Mouse (Mus musculus): ENCODE data around the gene Sergef. TPM values are rescaled to one million over a fixed set of nuclear protein-coding genes. Genes with fewer than 3 reads are reported as not detected.

Gene Sergef
- polyA plus RNA-seq, 1 experiment from 2014 or later = 12.7 TPM

- WGBS = 74% methylated on average over 6 of the region's 6 CpGs
- no peaks in the 10 kb centered on the region for H3K27me3 ChIP-seq (replicated peaks; ENCODE audit: low read depth, poor library complexity, severe bottlenecking)
- H3K9me3 ChIP-seq = no peaks in the 10 kb centered on the region
- 0 out of 2 replicates have a peak, but pooled peaks cover under 1% of the 10 kb centered on the region for H3K4me1 ChIP-seq
- H3K4me3 ChIP-seq = no peak overlapping the region
- H3K36me3 ChIP-seq (replicated peaks) = no peaks in the 10 kb centered on the region
- DNase-seq (ENCODE audit: low spot score) = no peak
- H3K27ac ChIP-seq (replicated peaks) = no peak overlapping the region
Observed at GRCm38 (mm10) chr7:46413959-46414725, 225.5 kb downstream of the Sergef start.

GRCm38 (mm10) chr7:46412823-46413222, 226.8 kb downstream of the Sergef start:
- DNase-seq (ENCODE audit: low spot score) = no peak
- Histone ChIP-seq H3K27ac (replicated peaks) (no peak overlapping the region), H3K27me3 (replicated peaks; ENCODE audit: low read depth, poor library complexity, severe bottlenecking) (no peaks in the 10 kb centered on the region), H3K4me1 (0 out of 2 replicates have a peak, but pooled peaks cover 6% of the 10 kb centered on the region), H3K4me3 (no peak overlapping the region), H3K9me3 (no peaks in the 10 kb centered on the region), H3K36me3 (replicated peaks) (no peaks in the 10 kb centered on the region)
- 83% methylated on average over 5 of the region's 5 CpGs for WGBS

- Histone ChIP-seq H3K9me3 (no peaks in the 10 kb centered on the region), H3K4me1 (0 out of 2 replicates have a peak, but pooled peaks cover 6% of the 10 kb centered on the region), H3K27me3 (replicated peaks; ENCODE audit: low read depth, poor library complexity, severe bottlenecking) (no peaks in the 10 kb centered on the region), H3K36me3 (replicated peaks) (no peaks in the 10 kb centered on the region), H3K27ac (replicated peaks) (no peak overlapping the region), H3K4me3 (no peak overlapping the region)
- DNase-seq (ENCODE audit: low spot score) = no peak
- 74% methylated on average over 6 of the region's 6 CpGs for WGBS
Observed at GRCm38 (mm10) chr7:46410727-46411126, 228.9 kb downstream of the Sergef start.

- Histone ChIP-seq H3K4me1 (0 out of 2 replicates have a peak, but pooled peaks cover 6% of the 10 kb centered on the region), H3K36me3 (replicated peaks) (no peaks in the 10 kb centered on the region), H3K4me3 (no peak overlapping the region), H3K9me3 (no peaks in the 10 kb centered on the region), H3K27me3 (replicated peaks; ENCODE audit: low read depth, poor library complexity, severe bottlenecking) (0 out of 2 replicates have a peak, but pooled peaks cover 10% of the 10 kb centered on the region), H3K27ac (replicated peaks) (no peak overlapping the region)
- WGBS = 50% methylated on average over 12 of the region's 12 CpGs
- no peak for DNase-seq (ENCODE audit: low spot score)
Observed at GRCm38 (mm10) chr7:46409204-46409789, 230.3 kb downstream of the Sergef start.

- DNase-seq (ENCODE audit: low spot score) = no peak
- WGBS = 89% methylated on average over 9 of the region's 9 CpGs
- Histone ChIP-seq H3K27ac (replicated peaks) (no peak overlapping the region), H3K36me3 (replicated peaks) (no peaks in the 10 kb centered on the region), H3K4me1 (0 out of 2 replicates have a peak, but pooled peaks cover 6% of the 10 kb centered on the region), H3K4me3 (no peak overlapping the region), H3K9me3 (no peaks in the 10 kb centered on the region), H3K27me3 (replicated peaks; ENCODE audit: low read depth, poor library complexity, severe bottlenecking) (0 out of 2 replicates have a peak, but pooled peaks cover 10% of the 10 kb centered on the region)
Observed at GRCm38 (mm10) chr7:46408606-46409005, 231.0 kb downstream of the Sergef start.

GRCm38 (mm10) chr7:46404756-46405155, 234.9 kb downstream of the Sergef start:
- peaks cover 33% of the 10 kb centered on the region for H3K27me3 ChIP-seq (replicated peaks; ENCODE audit: low read depth, poor library complexity, severe bottlenecking)
- WGBS = 82% methylated on average over 7 of the region's 7 CpGs
- no peaks in the 10 kb centered on the region for H3K9me3 ChIP-seq
- DNase-seq (ENCODE audit: low spot score) = no peak
- H3K4me1 ChIP-seq = 0 out of 2 replicates have a peak, but pooled peaks cover 6% of the 10 kb centered on the region
- H3K4me3 ChIP-seq = no peak overlapping the region
- no peaks in the 10 kb centered on the region for H3K36me3 ChIP-seq (replicated peaks)
- no peak overlapping the region for H3K27ac ChIP-seq (replicated peaks)

- H3K27ac ChIP-seq (replicated peaks) = no peak overlapping the region
- 0 out of 2 replicates have a peak, but pooled peaks cover 3% of the 10 kb centered on the region for H3K4me1 ChIP-seq
- 81% methylated on average over 15 of the region's 15 CpGs for WGBS
- H3K9me3 ChIP-seq = no peaks in the 10 kb centered on the region
- no peak for DNase-seq (ENCODE audit: low spot score)
- H3K36me3 ChIP-seq (replicated peaks) = no peaks in the 10 kb centered on the region
- no peak overlapping the region for H3K4me3 ChIP-seq
- peaks cover 42% of the 10 kb centered on the region for H3K27me3 ChIP-seq (replicated peaks; ENCODE audit: low read depth, poor library complexity, severe bottlenecking)
Observed at GRCm38 (mm10) chr7:46403616-46404485, 235.8 kb downstream of the Sergef start.

- Histone ChIP-seq H3K36me3 (replicated peaks) (no peaks in the 10 kb centered on the region), H3K4me3 (no peak overlapping the region), H3K9me3 (no peaks in the 10 kb centered on the region), H3K27ac (replicated peaks) (no peak overlapping the region), H3K27me3 (replicated peaks; ENCODE audit: low read depth, poor library complexity, severe bottlenecking) (peaks cover 65% of the 10 kb centered on the region), H3K4me1 (peaks cover 15% of the 10 kb centered on the region)
- no peak for DNase-seq (ENCODE audit: low spot score)
- 73% methylated on average over 3 of the region's 3 CpGs for WGBS
Observed at GRCm38 (mm10) chr7:46401371-46402180, 238.0 kb downstream of the Sergef start.

GRCm38 (mm10) chr7:46400346-46400745, 239.3 kb downstream of the Sergef start:
- H3K4me1 ChIP-seq = peaks cover 27% of the 10 kb centered on the region
- no peaks in the 10 kb centered on the region for H3K36me3 ChIP-seq (replicated peaks)
- WGBS = 53% methylated on average over 8 of the region's 8 CpGs
- DNase-seq (ENCODE audit: low spot score) = no peak
- no peaks in the 10 kb centered on the region for H3K9me3 ChIP-seq
- H3K4me3 ChIP-seq = no peak overlapping the region
- H3K27ac ChIP-seq (replicated peaks) = no peak overlapping the region
- H3K27me3 ChIP-seq (replicated peaks; ENCODE audit: low read depth, poor library complexity, severe bottlenecking) = peaks cover 77% of the 10 kb centered on the region

- Histone ChIP-seq H3K9me3 (no peaks in the 10 kb centered on the region), H3K27me3 (replicated peaks; ENCODE audit: low read depth, poor library complexity, severe bottlenecking) (peaks cover 78% of the 10 kb centered on the region), H3K27ac (replicated peaks) (no peak overlapping the region), H3K4me1 (peaks cover 30% of the 10 kb centered on the region), H3K4me3 (no peak overlapping the region), H3K36me3 (replicated peaks) (no peaks in the 10 kb centered on the region)
- no peak for DNase-seq (ENCODE audit: low spot score)
- WGBS = 88% methylated on average over 1 of the region's 1 CpGs
Observed at GRCm38 (mm10) chr7:46399676-46400075, 239.9 kb downstream of the Sergef start.

GRCm38 (mm10) chr7:46398612-46399011, 241.0 kb downstream of the Sergef start:
- peaks cover 85% of the 10 kb centered on the region for H3K27me3 ChIP-seq (replicated peaks; ENCODE audit: low read depth, poor library complexity, severe bottlenecking)
- H3K36me3 ChIP-seq (replicated peaks) = no peaks in the 10 kb centered on the region
- H3K4me1 ChIP-seq = peaks cover 30% of the 10 kb centered on the region
- WGBS = 74% methylated on average over 4 of the region's 4 CpGs
- no peak overlapping the region for H3K4me3 ChIP-seq
- DNase-seq (ENCODE audit: low spot score) = no peak
- H3K27ac ChIP-seq (replicated peaks) = no peak overlapping the region
- H3K9me3 ChIP-seq = no peaks in the 10 kb centered on the region
